Mouse (Mus musculus) midbrain, embryonic 12.5 days (tissue): ENCODE data around the gene Pik3r5. TPM values are rescaled to one million over a fixed set of nuclear protein-coding genes. Genes with fewer than 3 reads are reported as not detected.

Experiments used
- ATAC-seq: fragments of 200-750 bp; cut with Nextera tagmentation; 2 replicates; pipeline ENCODE4 v1.8.0; 2017; ENCODE audit warnings: low read depth, moderate TSS enrichment, moderate library complexity; ENCODE audit not compliant: low FRiP score
- H3K27ac ChIP-seq: fragments of 300-500 bp; sonication (generic); replicated peaks from 2 replicates; pipeline ENCODE4 v1.5.1; 2016; ENCODE audit warnings: mild to moderate bottlenecking
- H3K27me3 ChIP-seq: fragments of 300-500 bp; sonication (generic); 2 replicates; pipeline ENCODE4 v1.6.1; 2016; ENCODE audit warnings: mild to moderate bottlenecking
- H3K36me3 ChIP-seq: fragments of 300-500 bp; sonication (generic); 2 replicates; pipeline ENCODE4 v1.6.1; 2016
- H3K4me1 ChIP-seq: fragments of 300-500 bp; sonication (generic); 2 replicates; pipeline ENCODE4 v1.6.1; 2016
- H3K4me2 ChIP-seq: fragments of 300-500 bp; sonication (generic); replicated peaks from 2 replicates; pipeline ENCODE4 v1.6.1; 2016; ENCODE audit warnings: mild to moderate bottlenecking, moderate library complexity
- H3K4me3 ChIP-seq: fragments of 300-500 bp; sonication (generic); 2 replicates; pipeline ENCODE4 v1.5.1; 2016; ENCODE audit warnings: mild to moderate bottlenecking
- H3K9ac ChIP-seq: fragments of 300-500 bp; sonication (generic); replicated peaks from 2 replicates; pipeline ENCODE4 v1.6.1; 2016; ENCODE audit warnings: mild to moderate bottlenecking, moderate library complexity
- H3K9me3 ChIP-seq: fragments of 300-500 bp; sonication (generic); 2 replicates; pipeline ENCODE4 v1.6.1; 2016; ENCODE audit warnings: mild to moderate bottlenecking
- WGBS: fragments of 180-500 bp; shearing (Covaris S2); methylation state at CpG from one replicate; pipeline ENCODE4 v1.1.7; 2016; 5-methylcytosine and 5-hydroxymethylcytosine counted together
- polyA plus RNA-seq: library from polyadenylated mRNA; unstranded; fragments of >200 nt; fragmentation: Nextera tagmentation; extraction: Ambion mirVana; gene quantifications from 2 replicates; pipeline ENCODE4 v1.2.1, GENCODE M21; 2016

Pik3r5 gene
- polyA plus RNA-seq, 1 experiment from 2014 or later = 0.34 TPM

DNA sequence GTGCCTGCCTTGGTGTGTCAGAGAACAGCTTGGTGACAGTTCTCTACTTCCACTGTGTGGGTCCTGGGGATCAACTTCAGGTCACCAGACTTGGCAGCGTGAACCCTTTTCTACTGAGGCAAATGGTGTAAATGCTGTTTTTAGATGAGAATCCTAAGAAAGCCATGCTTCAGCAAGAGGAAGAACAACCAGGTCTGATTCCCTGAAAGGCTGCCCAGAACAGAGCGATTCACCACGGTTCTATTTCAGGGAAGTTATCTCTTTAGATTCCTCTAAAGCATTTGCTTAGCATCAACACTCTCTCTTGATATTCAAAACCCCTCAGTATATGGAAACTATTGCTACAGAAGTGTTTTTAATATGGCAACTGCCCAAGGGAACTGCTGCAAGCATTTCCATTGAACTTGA lies 46.7 kb downstream of the Pik3r5 start:
- no peak for ATAC-seq
- 90% methylated on average over 3 of the region's 3 CpGs for WGBS

DNA sequence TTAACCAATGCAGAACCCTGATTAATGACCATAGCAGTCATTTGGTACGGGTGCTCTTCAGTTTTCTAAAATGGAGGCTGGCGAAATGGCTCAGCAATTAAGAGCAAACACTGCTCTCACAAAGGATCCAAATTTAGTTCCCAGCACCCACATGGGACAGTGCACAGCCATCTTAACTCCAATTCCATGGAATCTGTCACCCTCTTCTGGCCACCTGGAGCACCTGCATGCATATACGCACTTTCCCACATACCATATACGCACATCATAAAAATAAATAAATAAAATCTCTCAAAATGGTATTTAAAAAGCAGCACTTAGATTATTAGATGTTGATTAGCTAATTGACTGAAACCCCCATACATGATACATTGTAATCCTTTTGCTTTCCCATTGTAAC lies 48.7 kb downstream of the Pik3r5 start:
- no peaks in the 10 kb centered on the region for H3K36me3 ChIP-seq
- no peak for ATAC-seq
- H3K27me3 ChIP-seq = no peaks in the 10 kb centered on the region
- no peak overlapping the region for H3K27ac ChIP-seq
- no peak overlapping the region for H3K9ac ChIP-seq
- no peak overlapping the region for H3K4me3 ChIP-seq
- H3K4me2 ChIP-seq = no peak overlapping the region
- no peaks in the 10 kb centered on the region for H3K4me1 ChIP-seq
- WGBS = 96% methylated on average over 4 of the region's 4 CpGs
- no peaks in the 10 kb centered on the region for H3K9me3 ChIP-seq

More for the DNA sequence above, 46.7 kb downstream of the Pik3r5 start:
- Histone ChIP-seq H3K27ac (no peak overlapping the region), H3K9ac (no peak overlapping the region), H3K36me3 (no peaks in the 10 kb centered on the region), H3K4me3 (no peak overlapping the region), H3K4me2 (no peak overlapping the region), H3K4me1 (no peaks in the 10 kb centered on the region), H3K27me3 (no peaks in the 10 kb centered on the region), H3K9me3 (no peaks in the 10 kb centered on the region)

DNA sequence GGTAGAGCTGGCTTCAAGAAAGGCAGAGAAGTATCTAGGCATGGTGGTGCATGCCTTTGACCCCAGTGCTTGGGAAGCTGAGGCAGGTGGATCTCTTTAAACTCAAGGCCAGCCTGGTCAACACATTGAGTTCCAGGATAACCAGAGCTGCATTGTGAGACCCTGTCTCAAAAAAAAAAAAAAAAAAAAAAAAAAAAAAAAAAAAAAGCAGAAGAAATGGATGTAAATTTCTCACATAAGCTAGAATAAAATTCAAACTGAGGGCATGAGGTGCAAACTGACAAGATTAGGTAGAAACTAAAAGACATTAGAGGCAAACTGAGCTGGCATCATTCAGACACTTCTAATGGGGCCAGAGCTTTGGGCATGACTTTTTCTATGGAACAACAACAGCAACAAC lies 50.1 kb downstream of the Pik3r5 start:
- no peak for ATAC-seq
- H3K4me1 ChIP-seq = no peaks in the 10 kb centered on the region

DNA sequence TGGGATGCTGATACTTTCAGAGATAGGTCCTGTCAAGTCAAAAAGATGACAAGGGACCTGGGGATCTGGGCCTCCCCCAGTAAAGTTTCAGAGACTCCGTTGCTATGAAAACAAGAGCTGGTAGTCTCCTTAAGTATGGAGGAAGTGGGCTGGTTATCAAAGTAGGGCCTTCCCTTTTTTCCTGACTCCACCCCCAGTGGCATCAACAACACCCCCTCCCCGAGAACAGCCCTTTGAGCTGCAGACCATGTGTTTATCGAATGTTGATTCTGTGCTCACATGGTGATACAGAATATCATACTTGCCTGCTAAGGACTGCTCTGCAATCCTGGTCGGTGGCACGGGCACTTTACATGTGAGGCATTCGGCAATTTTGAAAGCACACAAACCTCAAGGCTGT lies 51.3 kb downstream of the Pik3r5 start:
- ATAC-seq = no peak

More for the DNA sequence above, 50.1 kb downstream of the Pik3r5 start:
- H3K9me3 ChIP-seq = no peaks in the 10 kb centered on the region
- H3K4me2 ChIP-seq = no peak overlapping the region
- H3K27me3 ChIP-seq = no peaks in the 10 kb centered on the region
- no peak overlapping the region for H3K4me3 ChIP-seq
- H3K27ac ChIP-seq = no peak overlapping the region
- H3K9ac ChIP-seq = no peak overlapping the region
- H3K36me3 ChIP-seq = no peaks in the 10 kb centered on the region

DNA sequence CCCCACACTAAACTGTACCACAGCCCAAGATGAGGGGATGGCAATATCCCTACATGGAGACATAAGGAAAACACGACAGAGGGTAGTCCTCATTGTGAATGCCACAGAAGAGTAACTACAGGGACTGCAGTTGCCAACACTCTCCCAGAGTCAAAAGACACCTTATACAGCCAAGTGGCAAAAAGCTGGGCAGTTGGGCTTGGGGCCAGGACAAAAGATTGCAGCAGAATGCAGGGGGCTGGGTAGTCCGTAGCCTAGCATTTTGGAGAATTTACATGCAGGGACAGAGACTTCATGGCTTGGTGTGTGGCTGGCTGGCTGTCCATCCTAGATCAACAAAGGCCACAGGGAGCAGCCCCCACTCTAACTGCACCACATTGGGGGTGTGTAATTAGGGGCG lies 52.5 kb downstream of the Pik3r5 start:
- H3K27me3 ChIP-seq = no peaks in the 10 kb centered on the region
- H3K27ac ChIP-seq = no peak overlapping the region
- H3K36me3 ChIP-seq = no peaks in the 10 kb centered on the region
- no peak overlapping the region for H3K4me3 ChIP-seq
- WGBS = 80% methylated on average over 3 of the region's 3 CpGs
- H3K9me3 ChIP-seq = no peaks in the 10 kb centered on the region
- H3K9ac ChIP-seq = no peak overlapping the region
- no peaks in the 10 kb centered on the region for H3K4me1 ChIP-seq
- no peak overlapping the region for H3K4me2 ChIP-seq
- ATAC-seq = no peak

More for the DNA sequence above, 51.3 kb downstream of the Pik3r5 start:
- WGBS = 77% methylated on average over 6 of the region's 6 CpGs
- H3K4me1 ChIP-seq = no peaks in the 10 kb centered on the region
- H3K36me3 ChIP-seq = no peaks in the 10 kb centered on the region
- H3K4me2 ChIP-seq = no peak overlapping the region
- H3K9me3 ChIP-seq = no peaks in the 10 kb centered on the region
- no peaks in the 10 kb centered on the region for H3K27me3 ChIP-seq
- H3K27ac ChIP-seq = no peak overlapping the region
- no peak overlapping the region for H3K4me3 ChIP-seq
- H3K9ac ChIP-seq = no peak overlapping the region

DNA sequence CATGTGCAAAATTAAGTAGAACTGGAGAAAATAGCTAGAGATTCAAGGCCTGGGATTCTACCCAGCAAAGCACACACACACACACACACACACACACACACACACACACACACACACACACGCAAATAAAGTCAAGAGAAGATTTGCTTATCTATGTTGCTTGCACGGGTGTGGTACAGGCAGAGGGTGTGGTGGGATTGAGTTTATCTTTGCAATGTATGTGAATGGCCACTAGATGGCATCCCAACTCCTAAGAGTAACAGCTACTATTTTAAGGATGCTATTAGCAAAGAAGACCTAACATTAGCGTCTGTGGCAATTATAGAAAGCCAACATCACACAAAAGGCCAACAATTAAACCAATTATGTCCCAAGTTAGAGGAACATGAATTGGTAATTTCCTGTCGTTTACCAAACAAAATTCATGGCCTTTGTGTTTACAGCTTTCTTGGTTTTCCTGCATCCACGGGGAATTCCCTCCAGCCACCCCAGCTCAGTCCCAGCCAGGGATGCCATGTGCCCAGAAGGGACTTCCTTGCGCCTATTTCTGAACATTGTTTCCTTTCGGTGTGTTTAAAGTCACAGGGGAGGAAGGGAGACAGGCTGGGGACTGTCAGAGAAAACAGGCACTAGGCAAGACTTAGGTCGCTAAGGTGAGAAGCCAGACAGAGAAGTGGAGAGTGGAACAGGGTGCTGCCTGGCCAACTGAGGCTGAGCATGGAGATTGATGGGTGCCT lies 53.5 kb downstream of the Pik3r5 start:
- H3K4me3 ChIP-seq = no peak overlapping the region
- H3K9ac ChIP-seq = no peak overlapping the region
- no peaks in the 10 kb centered on the region for H3K9me3 ChIP-seq
- no peak for ATAC-seq
- H3K27me3 ChIP-seq = no peaks in the 10 kb centered on the region
- no peaks in the 10 kb centered on the region for H3K36me3 ChIP-seq
- no peak overlapping the region for H3K27ac ChIP-seq
- 38% methylated on average over 8 of the region's 8 CpGs for WGBS
- H3K4me2 ChIP-seq = no peak overlapping the region
- H3K4me1 ChIP-seq = no peaks in the 10 kb centered on the region

DNA sequence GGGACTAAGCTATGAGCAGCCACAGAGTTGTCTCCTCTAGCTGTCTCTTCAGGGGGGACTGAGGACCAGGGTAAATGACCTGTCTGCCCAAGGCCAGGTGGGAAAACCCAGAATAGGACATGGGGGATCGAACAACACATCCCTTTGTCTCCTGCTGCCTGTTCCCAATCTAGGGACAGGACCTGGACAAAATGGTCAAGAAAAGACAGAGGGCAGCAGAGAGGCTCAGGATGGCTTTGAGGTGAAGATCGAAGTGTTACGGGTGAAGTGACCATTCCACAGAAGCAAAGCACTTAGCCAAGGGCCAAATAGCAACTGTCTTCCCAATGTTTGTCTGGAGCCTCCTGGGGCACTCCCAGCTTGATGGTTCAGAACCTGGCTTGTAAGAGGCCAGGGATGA lies 54.2 kb downstream of the Pik3r5 start:
- no peak for ATAC-seq

DNA sequence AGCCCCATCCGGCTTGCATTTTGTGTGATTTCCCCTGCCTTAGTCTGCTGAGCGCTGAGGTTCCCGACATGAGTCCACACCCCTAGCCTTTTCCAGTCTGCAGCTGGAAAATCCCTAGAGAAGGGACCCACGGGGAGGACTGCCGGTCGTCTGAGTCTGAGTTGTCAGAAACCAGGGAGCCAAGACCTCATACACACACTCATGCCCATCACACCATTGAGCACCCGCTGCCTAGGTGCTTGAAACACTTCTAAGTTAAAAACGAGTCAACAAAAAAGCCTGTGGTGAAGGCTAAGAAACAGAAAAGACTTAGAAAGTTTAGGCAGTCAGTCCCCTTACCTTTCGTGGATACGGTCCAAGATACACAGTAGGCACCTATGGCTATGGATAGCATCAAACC lies 55.8 kb downstream of the Pik3r5 start:
- Histone ChIP-seq H3K4me2 (no peak overlapping the region), H3K36me3 (no peaks in the 10 kb centered on the region), H3K4me1 (no peaks in the 10 kb centered on the region), H3K27me3 (no peaks in the 10 kb centered on the region), H3K27ac (no peak overlapping the region), H3K9me3 (no peaks in the 10 kb centered on the region), H3K4me3 (no peak overlapping the region), H3K9ac (no peak overlapping the region)
- ATAC-seq = no peak
- 88% methylated on average over 10 of the region's 10 CpGs for WGBS

More for the DNA sequence above, 54.2 kb downstream of the Pik3r5 start:
- H3K4me3 ChIP-seq = no peak overlapping the region
- no peak overlapping the region for H3K27ac ChIP-seq
- H3K9ac ChIP-seq = no peak overlapping the region
- H3K36me3 ChIP-seq = no peaks in the 10 kb centered on the region
- no peaks in the 10 kb centered on the region for H3K27me3 ChIP-seq
- no peak overlapping the region for H3K4me2 ChIP-seq
- H3K4me1 ChIP-seq = no peaks in the 10 kb centered on the region
- 90% methylated on average over 3 of the region's 3 CpGs for WGBS
- no peaks in the 10 kb centered on the region for H3K9me3 ChIP-seq

DNA sequence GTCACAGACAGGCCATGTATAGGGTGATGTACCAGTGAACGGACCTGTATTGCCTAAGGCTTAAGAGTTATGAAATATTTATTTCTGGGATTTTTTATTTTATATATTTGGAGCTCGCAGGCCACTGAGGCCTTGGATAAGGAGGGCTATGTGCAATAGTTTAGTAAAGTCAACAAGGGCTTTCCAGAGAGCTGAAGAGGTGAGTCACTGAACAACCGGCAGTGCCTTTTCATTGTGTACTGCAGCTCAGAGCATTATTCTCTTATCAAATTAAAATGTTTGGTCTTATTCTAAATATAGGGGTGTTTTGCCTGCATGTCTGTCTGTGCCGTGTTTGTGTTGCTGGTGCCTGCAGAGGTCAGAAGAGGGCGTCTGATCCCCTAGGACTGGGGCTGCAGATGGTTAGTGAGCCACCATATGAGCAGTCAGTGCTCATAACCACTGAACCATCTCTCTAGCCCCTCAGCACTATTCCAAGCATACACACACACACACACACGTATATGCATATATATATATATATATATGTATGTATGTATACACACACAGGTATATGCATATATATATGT lies 56.4 kb downstream of the Pik3r5 start:
- no peak overlapping the region for H3K4me2 ChIP-seq
- H3K36me3 ChIP-seq = no peaks in the 10 kb centered on the region
- H3K27me3 ChIP-seq = no peaks in the 10 kb centered on the region
- no peak overlapping the region for H3K4me3 ChIP-seq
- no peak for ATAC-seq
- H3K27ac ChIP-seq = no peak overlapping the region
- no peaks in the 10 kb centered on the region for H3K4me1 ChIP-seq
- 74% methylated on average over 6 of the region's 6 CpGs for WGBS
- H3K9me3 ChIP-seq = no peaks in the 10 kb centered on the region
- no peak overlapping the region for H3K9ac ChIP-seq

DNA sequence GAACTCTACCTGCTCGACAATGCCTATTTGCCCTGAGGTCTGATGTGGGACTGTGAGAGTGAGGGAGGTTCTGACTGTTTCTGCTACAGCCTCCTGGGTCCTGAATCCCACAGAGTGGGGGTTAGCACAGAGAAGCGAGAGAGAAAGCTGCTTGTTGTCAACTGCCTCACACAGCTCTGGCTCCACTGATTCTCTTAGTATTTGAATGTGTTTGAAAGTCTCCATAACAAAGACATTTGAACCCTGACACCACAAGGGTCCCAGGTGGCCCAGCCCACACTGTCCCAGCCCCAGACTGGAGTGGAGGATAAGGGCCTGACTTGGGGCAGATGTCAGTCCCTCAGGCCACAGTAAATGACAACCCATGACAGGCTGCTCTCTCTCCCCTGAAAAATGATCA lies 57.3 kb downstream of the Pik3r5 start:
- H3K36me3 ChIP-seq = no peaks in the 10 kb centered on the region
- H3K27me3 ChIP-seq = no peaks in the 10 kb centered on the region
- no peak for ATAC-seq
- H3K4me1 ChIP-seq = no peaks in the 10 kb centered on the region
- no peak overlapping the region for H3K4me2 ChIP-seq
- no peaks in the 10 kb centered on the region for H3K9me3 ChIP-seq
- no peak overlapping the region for H3K9ac ChIP-seq
- no peak overlapping the region for H3K4me3 ChIP-seq
- WGBS = 38% methylated on average over 2 of the region's 2 CpGs
- H3K27ac ChIP-seq = no peak overlapping the region

DNA sequence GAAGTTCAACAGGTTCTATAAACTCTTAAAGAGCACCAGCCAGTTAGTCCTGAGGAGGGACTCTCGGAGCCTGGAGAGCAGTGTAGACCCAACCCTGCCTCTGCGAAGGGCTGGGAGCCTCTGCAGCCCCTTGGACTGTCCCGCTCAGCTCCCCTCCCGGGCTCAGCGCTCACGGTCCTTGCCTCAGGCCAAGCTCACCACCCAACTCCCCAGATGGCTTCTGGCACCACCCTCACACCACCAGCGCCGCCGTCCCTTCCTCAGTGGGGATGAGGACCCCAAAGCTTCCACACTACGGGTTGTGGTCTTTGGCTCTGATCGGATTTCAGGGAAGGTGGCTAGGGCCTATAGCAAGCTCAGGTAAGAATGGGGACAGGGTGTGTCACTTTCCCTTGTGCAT lies 60.7 kb downstream of the Pik3r5 start:
- Histone ChIP-seq H3K27me3 (no peaks in the 10 kb centered on the region), H3K36me3 (no peaks in the 10 kb centered on the region), H3K4me2 (no peak overlapping the region), H3K27ac (no peak overlapping the region), H3K9me3 (no peaks in the 10 kb centered on the region), H3K9ac (no peak overlapping the region), H3K4me1 (no peaks in the 10 kb centered on the region), H3K4me3 (no peak overlapping the region)
- no peak for ATAC-seq
- whole genome bisulfite sequencing = 90% methylated on average over 11 of the region's 11 CpGs

DNA sequence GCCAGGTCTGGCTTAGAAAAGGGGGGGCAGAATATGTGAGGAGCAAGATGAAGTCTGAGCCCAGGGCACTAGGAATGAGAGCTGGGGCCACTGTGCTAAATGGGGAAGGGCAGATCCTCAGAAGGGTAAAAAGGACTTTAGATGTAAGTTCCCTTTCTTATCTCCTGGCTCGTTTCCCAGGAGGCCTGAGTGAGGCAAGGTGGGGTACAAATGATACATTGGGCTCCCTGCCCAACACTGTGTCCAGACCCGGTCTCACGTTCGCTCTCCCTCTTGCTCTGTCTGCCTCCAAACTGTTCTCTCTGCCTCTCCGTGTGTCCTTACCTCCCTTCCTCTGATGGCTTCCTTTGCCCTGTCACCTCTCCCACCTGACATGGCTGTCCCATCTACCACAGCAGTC lies 61.8 kb downstream of the Pik3r5 start:
- Histone ChIP-seq H3K36me3 (no peaks in the 10 kb centered on the region), H3K9ac (no peak overlapping the region), H3K4me2 (no peak overlapping the region), H3K4me1 (no peaks in the 10 kb centered on the region), H3K9me3 (no peaks in the 10 kb centered on the region), H3K4me3 (no peak overlapping the region), H3K27me3 (no peaks in the 10 kb centered on the region), H3K27ac (no peak overlapping the region)
- ATAC-seq = no peak
- WGBS = 80% methylated on average over 5 of the region's 5 CpGs

DNA sequence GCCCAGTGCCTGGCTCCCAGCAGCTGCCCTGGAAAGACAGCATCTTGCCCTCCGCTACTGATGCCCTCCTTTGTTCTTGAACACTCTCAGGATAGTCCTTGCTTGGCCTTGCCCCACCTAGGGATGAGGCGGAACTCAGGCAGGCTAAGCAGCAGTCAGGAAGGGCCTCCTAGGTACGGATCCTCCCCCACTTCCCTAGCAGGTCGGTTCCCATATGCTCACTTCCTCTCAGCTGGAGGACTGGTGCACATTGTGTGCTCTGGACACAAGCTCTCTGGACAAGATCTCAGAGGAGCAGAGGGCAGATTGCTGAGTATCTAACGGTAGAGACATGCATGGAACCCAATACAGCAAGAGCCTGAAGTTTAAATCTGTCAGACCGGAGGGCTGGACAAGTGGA lies 65.2 kb downstream of the Pik3r5 start:
- Histone ChIP-seq H3K36me3 (no peaks in the 10 kb centered on the region), H3K9me3 (no peaks in the 10 kb centered on the region), H3K4me1 (no peaks in the 10 kb centered on the region; the same call in 1 of the 2 replicates), H3K9ac (no peak overlapping the region), H3K4me3 (no peak overlapping the region), H3K4me2 (no peak overlapping the region), H3K27ac (no peak overlapping the region), H3K27me3 (no peaks in the 10 kb centered on the region)
- ATAC-seq = no peak
- 81% methylated on average over 6 of the region's 6 CpGs for WGBS
